In genomic region chr1:33693893-33694292, GRCm38 (mm10) we compare ENCODE assay signal across 21 mouse cellular contexts. TPM values are rescaled to one million over a fixed set of nuclear protein-coding genes. Genes with fewer than 3 reads are reported as not detected.
DNase-seq lines count a peak whose midpoint lies in the region; ATAC-seq and TF ChIP-seq lines count a peak whose summit lies in the region.
"Had no signal": no experiment of that assay in that cellular context is flagged by ENCODE, and none has a peak within 500 bp of the region (broad histone marks: within the 10 kb centered on the region; RNA-seq: fewer than 3 reads in every experiment).

No protein-coding gene starts in this region.

- H3K27me3 ChIP-seq in forebrain, postnatal 0 days (ENCODE audit: insufficient read depth, low read length): no peaks in the 10 kb centered on the region
- H3K27me3 ChIP-seq in forebrain, embryonic 16.5 days (replicated peaks; ENCODE audit: control insufficient read depth, insufficient read depth, low read length): no peaks in the 10 kb centered on the region
- H3K27me3 ChIP-seq in heart, embryonic 10.5 days (ENCODE audit: insufficient read depth, poor library complexity, severe bottlenecking): no peaks in the 10 kb centered on the region
- H3K27me3 ChIP-seq in midbrain, embryonic 15.5 days (replicated peaks): no peaks in the 10 kb centered on the region
- H3K27me3 ChIP-seq: embryonic facial prominence, embryonic 12.5 days; forebrain, embryonic 13.5 days; forebrain, embryonic 15.5 days had no signal

- no peak overlapping the region for H3K4me3 ChIP-seq in forebrain, postnatal 0 days (ENCODE audit: low read depth, low read length)
- no peak overlapping the region for H3K4me3 ChIP-seq in forebrain, embryonic 16.5 days (replicated peaks; ENCODE audit: low read length)
- no peak overlapping the region for H3K4me3 ChIP-seq in heart, embryonic 10.5 days
- H3K4me3 ChIP-seq in midbrain, embryonic 15.5 days: no peak overlapping the region
- H3K4me3 ChIP-seq: embryonic facial prominence, embryonic 10.5 days; embryonic facial prominence, embryonic 12.5 days; forebrain, embryonic 13.5 days; forebrain, embryonic 15.5 days had no signal

- WGBS in forebrain, postnatal 0 days: 71% methylated on average over 3 of the region's 3 CpGs
- WGBS in forebrain, embryonic 16.5 days: 75% methylated on average over 3 of the region's 3 CpGs
- 82% methylated on average over 3 of the region's 3 CpGs for WGBS in heart, embryonic 10.5 days
- WGBS in midbrain, embryonic 15.5 days: 84% methylated on average over 3 of the region's 3 CpGs

- H3K9me3 ChIP-seq in forebrain, postnatal 0 days (ENCODE audit: low read length): no peaks in the 10 kb centered on the region
- no peaks in the 10 kb centered on the region for H3K9me3 ChIP-seq in forebrain, embryonic 16.5 days (ENCODE audit: control insufficient read depth, low read length)
- no peaks in the 10 kb centered on the region for H3K9me3 ChIP-seq in heart, embryonic 10.5 days
- H3K9me3 ChIP-seq in midbrain, embryonic 15.5 days: no peaks in the 10 kb centered on the region
- H3K9me3 ChIP-seq: embryonic facial prominence, embryonic 10.5 days; embryonic facial prominence, embryonic 12.5 days; forebrain, embryonic 13.5 days; forebrain, embryonic 15.5 days; G1E had no signal

- H3K9ac ChIP-seq in forebrain, postnatal 0 days: no peak overlapping the region
- H3K9ac ChIP-seq in forebrain, embryonic 16.5 days (replicated peaks; ENCODE audit: low read depth, low read length): no peak overlapping the region
- no peak overlapping the region for H3K9ac ChIP-seq in midbrain, embryonic 15.5 days
- H3K9ac ChIP-seq: embryonic facial prominence, embryonic 12.5 days; forebrain, embryonic 13.5 days; forebrain, embryonic 15.5 days had no signal

- ATAC-seq in forebrain, postnatal 0 days: peak; percentile 54; the same call in 1 of the 2 replicates
- no peak for ATAC-seq in forebrain, embryonic 16.5 days
- no peak for ATAC-seq in midbrain, embryonic 15.5 days (replicated peaks)
- ATAC-seq: CD4-positive, CD25-positive, alpha-beta regulatory T cell, adult 4 months; forebrain, embryonic 13.5 days; forebrain, embryonic 15.5 days had no signal

- H3K4me2 ChIP-seq in forebrain, postnatal 0 days (ENCODE audit: low read depth): no peak overlapping the region
- no peak overlapping the region for H3K4me2 ChIP-seq in forebrain, embryonic 16.5 days (ENCODE audit: low read length)
- H3K4me2 ChIP-seq in midbrain, embryonic 15.5 days: no peak overlapping the region
- H3K4me2 ChIP-seq: embryonic facial prominence, embryonic 12.5 days; forebrain, embryonic 13.5 days; forebrain, embryonic 15.5 days had no signal

- no peaks in the 10 kb centered on the region for H3K36me3 ChIP-seq in forebrain, postnatal 0 days (ENCODE audit: insufficient read depth)
- H3K36me3 ChIP-seq in forebrain, embryonic 16.5 days (ENCODE audit: control insufficient read depth, insufficient read depth): no peaks in the 10 kb centered on the region
- no peaks in the 10 kb centered on the region for H3K36me3 ChIP-seq in heart, embryonic 10.5 days
- H3K36me3 ChIP-seq in midbrain, embryonic 15.5 days (replicated peaks): no peaks in the 10 kb centered on the region
- H3K36me3 ChIP-seq: embryonic facial prominence, embryonic 10.5 days; embryonic facial prominence, embryonic 12.5 days; forebrain, embryonic 15.5 days; G1E had no signal

- H3K27ac ChIP-seq in forebrain, postnatal 0 days (ENCODE audit: low read depth, low read length): no peak overlapping the region
- H3K27ac ChIP-seq in forebrain, embryonic 16.5 days (ENCODE audit: low read length): no peak overlapping the region
- no peak overlapping the region for H3K27ac ChIP-seq in heart, embryonic 10.5 days
- no peak overlapping the region for H3K27ac ChIP-seq in midbrain, embryonic 15.5 days
- H3K27ac ChIP-seq: embryonic facial prominence, embryonic 10.5 days; embryonic facial prominence, embryonic 12.5 days; forebrain, embryonic 13.5 days; forebrain, embryonic 15.5 days had no signal

- no peak for TF ChIP-seq CTCF in forebrain, postnatal 0 days (IDR thresholded peaks at IDR 0.05; ENCODE audit: low read depth)

- no peaks in the 10 kb centered on the region for H3K4me1 ChIP-seq in forebrain, postnatal 0 days (ENCODE audit: insufficient read depth)
- no peaks in the 10 kb centered on the region for H3K4me1 ChIP-seq in forebrain, embryonic 16.5 days (replicated peaks; ENCODE audit: control insufficient read depth, insufficient read depth, low read length)
- H3K4me1 ChIP-seq in heart, embryonic 10.5 days: no peaks in the 10 kb centered on the region
- H3K4me1 ChIP-seq in midbrain, embryonic 15.5 days: no peaks in the 10 kb centered on the region
- H3K4me1 ChIP-seq: embryonic facial prominence, embryonic 10.5 days; embryonic facial prominence, embryonic 12.5 days; forebrain, embryonic 13.5 days; forebrain, embryonic 15.5 days had no signal

- DNase-seq in forebrain, postnatal 0 days: no peak
- peak; percentile 33 for DNase-seq in heart, embryonic 10.5 days (ENCODE audit: low spot score)
- DNase-seq in heart, adult 8-10 months (ENCODE audit: low spot score): no peak
- DNase-seq in telencephalon, adult 2 months (ENCODE audit: low read depth, low spot score): peak; percentile 34
- DNase-seq: adrenal gland, adult 2 months; adrenal gland, postnatal 10 days; adrenal gland, postnatal 25 days; B cell, adult 2 months; cerebellum, adult 11-12 months; cerebellum, adult 2 months; cerebellum, adult 9-10 months; cerebellum, postnatal 10 days; cerebellum, postnatal 25 days had no signal

RNA-seq across cellular contexts. Expression of gene Prim2, which starts 24.3 kb away (rescaled TPM):
- 26.9 and 33.4 TPM in 2 replicates for total RNA-seq in forebrain, postnatal 0 days (2014; rRNA removed)
- polyA plus RNA-seq in forebrain, postnatal 0 days (2015; fragmentation: Nextera tagmentation; extraction: Ambion mirVana): 17.8 and 18.3 TPM in 2 replicates
- polyA plus RNA-seq in forebrain, embryonic 16.5 days (2015; fragmentation: Nextera tagmentation; extraction: Ambion mirVana): 33.5 and 36.9 TPM in 2 replicates
- 30.1 and 35.0 TPM in 2 replicates for polyA plus RNA-seq in heart, embryonic 10.5 days (2016; fragmentation: Nextera tagmentation; extraction: Ambion mirVana)
- total RNA-seq in heart, adult 8-10 months (2022): 1 to 10 TPM; 1.5 to 2.4 (median 1.8) TPM
- 21.0 and 21.7 TPM in 2 replicates for polyA plus RNA-seq in midbrain, embryonic 15.5 days (2015; fragmentation: Nextera tagmentation; extraction: Ambion mirVana)

RNA-seq across cellular contexts. Expression of gene Rab23, which starts 25.8 kb away (rescaled TPM):
- 9.0 and 13.8 TPM in 2 replicates for total RNA-seq in forebrain, postnatal 0 days (2014; rRNA removed)
- polyA plus RNA-seq in forebrain, postnatal 0 days (2015; fragmentation: Nextera tagmentation; extraction: Ambion mirVana): 21.1 and 25.4 TPM in 2 replicates
- 38.0 and 40.0 TPM in 2 replicates for polyA plus RNA-seq in forebrain, embryonic 16.5 days (2015; fragmentation: Nextera tagmentation; extraction: Ambion mirVana)
- 16.1 and 18.1 TPM in 2 replicates for polyA plus RNA-seq in heart, embryonic 10.5 days (2016; fragmentation: Nextera tagmentation; extraction: Ambion mirVana)
- 10 to 100 TPM in 1 of 4 experiments, 1 to 10 TPM in 3; 6.2 to 10.6 (median 6.8) TPM for total RNA-seq in heart, adult 8-10 months (2022)
- 31.3 and 34.8 TPM in 2 replicates for polyA plus RNA-seq in midbrain, embryonic 15.5 days (2015; fragmentation: Nextera tagmentation; extraction: Ambion mirVana)
- polyA plus RNA-seq: G1E had no signal

Comparison
In these comparisons a context has a peak if more than half of its experiments do, and no peak if none do; other contexts are left out.
1. DNase-seq: peak in heart, embryonic 10.5 days (single experiment) and telencephalon, adult 2 months (single experiment); none in forebrain, postnatal 0 days (single experiment) and heart, adult 8-10 months (single experiment).